Mouse (Mus musculus): ENCODE data around the gene Phf21b. TPM values are rescaled to one million over a fixed set of nuclear protein-coding genes. Genes with fewer than 3 reads are reported as not detected.
"Not testable (repeated sequence)": the region's sequence is repeated elsewhere in the genome, so short reads cannot be mapped to it uniquely, and the experiment has no call there.

Gene Phf21b
- polyA plus RNA-seq (2015; fragmentation: Nextera tagmentation; extraction: Ambion mirVana), result 0.19 and 0.49 TPM in 2 replicates

GRCm38 (mm10) chr15:84856006-84856995 lies at the start of gene Phf21b:
Gene Phf21b, minus strand, starts transcription at chr15:84856049.
- peak within 1 kb of the TSS; percentile 99 for H3K4me2 ChIP-seq (replicated peaks; ENCODE audit: low read depth, low read length)
- H3K36me3 ChIP-seq (ENCODE audit: insufficient read depth, low read length), result no peaks in the 10 kb centered on the region
- peak within 1 kb of the TSS; percentile 71 for H3K9ac ChIP-seq (replicated peaks; ENCODE audit: low read length)
- H3K4me3 ChIP-seq (ENCODE audit: low read length), result peak within 1 kb of the TSS; percentile 78
- peak; percentile 82 for ATAC-seq (ENCODE audit: low FRiP score, low TSS enrichment)
- peaks cover 5% of the 10 kb centered on the region; the same call in 1 of the 2 replicates for H3K27me3 ChIP-seq (ENCODE audit: insufficient read depth, low read length)
- peak within 1 kb of the TSS; percentile 78 for H3K27ac ChIP-seq (ENCODE audit: low read length)
- under 1% methylated on average over 69 of the region's 76 CpGs for WGBS
- peaks cover 38% of the 10 kb centered on the region for H3K4me1 ChIP-seq (ENCODE audit: insufficient read depth, low read length)
- no peaks in the 10 kb centered on the region for H3K9me3 ChIP-seq (ENCODE audit: low read length)

GRCm38 (mm10) chr15:84903843-84904385 lies 48.1 kb upstream of the Phf21b start:
- Histone ChIP-seq H3K4me1 (ENCODE audit: insufficient read depth, low read length) (no peaks in the 10 kb centered on the region), H3K4me3 (ENCODE audit: low read length) (no peak overlapping the region), H3K9me3 (ENCODE audit: low read length) (no peaks in the 10 kb centered on the region), H3K27me3 (ENCODE audit: insufficient read depth, low read length) (no peaks in the 10 kb centered on the region), H3K4me2 (replicated peaks; ENCODE audit: low read depth, low read length) (no peak overlapping the region), H3K27ac (ENCODE audit: low read length) (no peak overlapping the region), H3K9ac (replicated peaks; ENCODE audit: low read length) (no peak overlapping the region), H3K36me3 (ENCODE audit: insufficient read depth, low read length) (no peaks in the 10 kb centered on the region)
- WGBS, result 73% methylated on average over 7 of the region's 7 CpGs
- no peak for ATAC-seq (ENCODE audit: low FRiP score, low TSS enrichment)

GRCm38 (mm10) chr15:84898077-84898476 lies 42.2 kb upstream of the Phf21b start:
- no peak overlapping the region for H3K4me2 ChIP-seq (replicated peaks; ENCODE audit: low read depth, low read length)
- no peaks in the 10 kb centered on the region for H3K27me3 ChIP-seq (ENCODE audit: insufficient read depth, low read length)
- ATAC-seq (ENCODE audit: low FRiP score, low TSS enrichment), result no peak
- H3K4me1 ChIP-seq (ENCODE audit: insufficient read depth, low read length), result no peaks in the 10 kb centered on the region
- no peaks in the 10 kb centered on the region for H3K9me3 ChIP-seq (ENCODE audit: low read length)
- H3K27ac ChIP-seq (ENCODE audit: low read length), result no peak overlapping the region
- no peak overlapping the region for H3K4me3 ChIP-seq (ENCODE audit: low read length)
- H3K36me3 ChIP-seq (ENCODE audit: insufficient read depth, low read length), result no peaks in the 10 kb centered on the region
- 15% methylated on average over 7 of the region's 7 CpGs for WGBS
- no peak overlapping the region for H3K9ac ChIP-seq (replicated peaks; ENCODE audit: low read length)

GRCm38 (mm10) chr15:84896664-84897063 lies 40.8 kb upstream of the Phf21b start:
- H3K36me3 ChIP-seq (ENCODE audit: insufficient read depth, low read length), result no peaks in the 10 kb centered on the region
- no peak overlapping the region for H3K9ac ChIP-seq (replicated peaks; ENCODE audit: low read length)
- no peaks in the 10 kb centered on the region for H3K4me1 ChIP-seq (ENCODE audit: insufficient read depth, low read length)
- H3K4me2 ChIP-seq (replicated peaks; ENCODE audit: low read depth, low read length), result no peak overlapping the region
- H3K27me3 ChIP-seq (ENCODE audit: insufficient read depth, low read length), result no peaks in the 10 kb centered on the region
- H3K27ac ChIP-seq (ENCODE audit: low read length), result no peak overlapping the region
- WGBS, result 74% methylated on average over 1 of the region's 1 CpGs
- no peak for ATAC-seq (ENCODE audit: low FRiP score, low TSS enrichment)
- no peaks in the 10 kb centered on the region for H3K9me3 ChIP-seq (ENCODE audit: low read length)
- no peak overlapping the region for H3K4me3 ChIP-seq (ENCODE audit: low read length)

GRCm38 (mm10) chr15:84896216-84896615 lies 40.4 kb upstream of the Phf21b start:
- H3K27ac ChIP-seq (ENCODE audit: low read length); H3K36me3 ChIP-seq (ENCODE audit: insufficient read depth, low read length); H3K4me1 ChIP-seq (ENCODE audit: insufficient read depth, low read length); ATAC-seq (ENCODE audit: low FRiP score, low TSS enrichment); H3K4me3 ChIP-seq (ENCODE audit: low read length); H3K4me2 ChIP-seq (replicated peaks; ENCODE audit: low read depth, low read length); H3K9ac ChIP-seq (replicated peaks; ENCODE audit: low read length); H3K27me3 ChIP-seq (ENCODE audit: insufficient read depth, low read length); H3K9me3 ChIP-seq (ENCODE audit: low read length): not testable (repeated sequence)
- 74% methylated on average over 10 of the region's 10 CpGs for WGBS

- Histone ChIP-seq H3K9ac (replicated peaks; ENCODE audit: low read length) (no peak overlapping the region), H3K27me3 (ENCODE audit: insufficient read depth, low read length) (no peaks in the 10 kb centered on the region), H3K4me3 (ENCODE audit: low read length) (no peak overlapping the region), H3K9me3 (ENCODE audit: low read length) (no peaks in the 10 kb centered on the region), H3K4me1 (ENCODE audit: insufficient read depth, low read length) (no peaks in the 10 kb centered on the region), H3K36me3 (ENCODE audit: insufficient read depth, low read length) (no peaks in the 10 kb centered on the region), H3K27ac (ENCODE audit: low read length) (no peak overlapping the region), H3K4me2 (replicated peaks; ENCODE audit: low read depth, low read length) (no peak overlapping the region)
- no peak for ATAC-seq (ENCODE audit: low FRiP score, low TSS enrichment)
- WGBS, result 0% methylated on average over 3 of the region's 3 CpGs
Observed at GRCm38 (mm10) chr15:84891658-84892057, 35.8 kb upstream of the Phf21b start.

GRCm38 (mm10) chr15:84891246-84891645 lies 35.4 kb upstream of the Phf21b start:
- Histone ChIP-seq H3K4me2 (replicated peaks; ENCODE audit: low read depth, low read length) (no peak overlapping the region), H3K27me3 (ENCODE audit: insufficient read depth, low read length) (no peaks in the 10 kb centered on the region), H3K36me3 (ENCODE audit: insufficient read depth, low read length) (no peaks in the 10 kb centered on the region), H3K4me1 (ENCODE audit: insufficient read depth, low read length) (no peaks in the 10 kb centered on the region), H3K9me3 (ENCODE audit: low read length) (no peaks in the 10 kb centered on the region), H3K27ac (ENCODE audit: low read length) (no peak overlapping the region), H3K9ac (replicated peaks; ENCODE audit: low read length) (no peak overlapping the region), H3K4me3 (ENCODE audit: low read length) (no peak overlapping the region)
- no peak for ATAC-seq (ENCODE audit: low FRiP score, low TSS enrichment)
- WGBS, result 49% methylated on average over 3 of the region's 3 CpGs

- no peaks in the 10 kb centered on the region for H3K36me3 ChIP-seq (ENCODE audit: insufficient read depth, low read length)
- no peak overlapping the region for H3K9ac ChIP-seq (replicated peaks; ENCODE audit: low read length)
- no peak for ATAC-seq (ENCODE audit: low FRiP score, low TSS enrichment)
- no peaks in the 10 kb centered on the region for H3K9me3 ChIP-seq (ENCODE audit: low read length)
- WGBS, result 84% methylated on average over 12 of the region's 12 CpGs
- no peaks in the 10 kb centered on the region for H3K4me1 ChIP-seq (ENCODE audit: insufficient read depth, low read length)
- H3K27me3 ChIP-seq (ENCODE audit: insufficient read depth, low read length), result no peaks in the 10 kb centered on the region
- no peak overlapping the region for H3K4me2 ChIP-seq (replicated peaks; ENCODE audit: low read depth, low read length)
- H3K27ac ChIP-seq (ENCODE audit: low read length), result no peak overlapping the region
- H3K4me3 ChIP-seq (ENCODE audit: low read length), result no peak overlapping the region
Observed at GRCm38 (mm10) chr15:84888066-84888465, 32.2 kb upstream of the Phf21b start.

- no peaks in the 10 kb centered on the region for H3K4me1 ChIP-seq (ENCODE audit: insufficient read depth, low read length)
- no peak for ATAC-seq (ENCODE audit: low FRiP score, low TSS enrichment)
- H3K4me2 ChIP-seq (replicated peaks; ENCODE audit: low read depth, low read length), result no peak overlapping the region
- H3K27ac ChIP-seq (ENCODE audit: low read length), result no peak overlapping the region
- H3K36me3 ChIP-seq (ENCODE audit: insufficient read depth, low read length), result no peaks in the 10 kb centered on the region
- 71% methylated on average over 12 of the region's 12 CpGs for WGBS
- no peaks in the 10 kb centered on the region for H3K27me3 ChIP-seq (ENCODE audit: insufficient read depth, low read length)
- no peaks in the 10 kb centered on the region for H3K9me3 ChIP-seq (ENCODE audit: low read length)
- no peak overlapping the region for H3K4me3 ChIP-seq (ENCODE audit: low read length)
- no peak overlapping the region for H3K9ac ChIP-seq (replicated peaks; ENCODE audit: low read length)
Observed at GRCm38 (mm10) chr15:84877029-84877815, 21.4 kb upstream of the Phf21b start.
